Mouse (Mus musculus) neural tube, embryonic 10.5 days (tissue): ENCODE measurements around the gene Olfr645.

Experiments used
- DNase-seq: peaks from one replicate; pipeline ENCODE4 v3.0.0-alpha.2; 2017; ENCODE audit warnings: low spot score; ENCODE audit errors: extremely low spot score

Gene Olfr645

GRCm38 (mm10) chr7:104085365-104085764, at the start of gene Olfr645:
Gene Olfr645, minus strand, starts transcription at chr7:104085465.
- no peak for DNase-seq

- no peak for DNase-seq
Observed at GRCm38 (mm10) chr7:104129726-104130125, 44.5 kb upstream of the Olfr645 start, which contains the start of gene Ubqln5. Gene Ubqln5, minus strand, starts transcription at chr7:104129826.

- no peak for DNase-seq
Observed at GRCm38 (mm10) chr7:104104757-104104972, 19.4 kb upstream of the Olfr645 start, which contains the start of gene Olfr646. Gene Olfr646, plus strand, starts transcription at chr7:104104873.

GRCm38 (mm10) chr7:104103913-104104756, 18.9 kb upstream of the Olfr645 start:
- no peak for DNase-seq

GRCm38 (mm10) chr7:104071769-104072168, 13.5 kb downstream of the Olfr645 start, which contains the start of gene Olfr644:
Gene Olfr644, minus strand, starts transcription at chr7:104071869.
- no peak for DNase-seq

DNA sequence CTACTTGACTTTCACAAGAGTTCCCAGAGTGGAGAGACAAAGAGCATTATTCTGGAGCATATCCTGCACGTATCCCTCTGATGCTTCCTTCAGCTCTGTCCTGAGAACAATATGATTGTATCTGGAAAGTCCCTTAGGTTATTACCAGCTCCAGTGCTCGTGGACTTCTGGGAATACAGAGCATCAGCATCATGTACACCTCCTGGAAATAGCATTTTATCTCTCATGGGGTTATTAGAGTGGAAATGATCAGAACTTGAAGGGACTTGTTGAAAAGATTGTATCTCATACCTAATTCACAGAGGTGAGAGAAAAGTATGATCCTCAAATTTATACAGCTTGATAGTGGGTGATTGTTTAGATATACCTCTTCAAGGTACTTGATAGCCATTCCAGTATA, 23.9 kb downstream of the Olfr645 start, which contains the start of gene 4930516K23Rik:
Gene 4930516K23Rik (minus strand): TSS at position 101 of the 400 bp plus-strand sequence.
- no peak for DNase-seq

DNA sequence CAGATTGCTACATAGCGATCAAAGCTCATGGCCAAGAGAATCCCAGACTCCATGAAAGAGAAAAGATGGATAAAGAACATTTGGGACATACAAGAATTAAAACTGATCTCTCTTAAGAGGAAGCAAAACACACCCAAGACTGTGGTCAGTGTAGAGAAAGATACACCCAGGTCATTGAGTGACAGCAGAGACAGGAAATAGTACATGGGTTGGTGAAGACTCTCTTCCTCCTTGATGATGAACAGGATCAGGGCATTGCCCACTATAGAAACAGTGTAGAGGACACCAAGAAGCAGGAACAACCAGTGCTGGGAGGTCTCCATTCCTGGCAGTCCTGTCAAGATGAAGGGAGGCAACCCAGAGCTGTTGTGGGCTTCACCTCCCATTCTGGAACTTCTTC, 26.1 kb downstream of the Olfr645 start:
- DNase-seq, result no peak

GRCm38 (mm10) chr7:104052566-104052965, 32.7 kb downstream of the Olfr645 start, which contains the start of gene Olfr642:
Gene Olfr642, minus strand, starts transcription at chr7:104052666.
- DNase-seq, result no peak

DNA sequence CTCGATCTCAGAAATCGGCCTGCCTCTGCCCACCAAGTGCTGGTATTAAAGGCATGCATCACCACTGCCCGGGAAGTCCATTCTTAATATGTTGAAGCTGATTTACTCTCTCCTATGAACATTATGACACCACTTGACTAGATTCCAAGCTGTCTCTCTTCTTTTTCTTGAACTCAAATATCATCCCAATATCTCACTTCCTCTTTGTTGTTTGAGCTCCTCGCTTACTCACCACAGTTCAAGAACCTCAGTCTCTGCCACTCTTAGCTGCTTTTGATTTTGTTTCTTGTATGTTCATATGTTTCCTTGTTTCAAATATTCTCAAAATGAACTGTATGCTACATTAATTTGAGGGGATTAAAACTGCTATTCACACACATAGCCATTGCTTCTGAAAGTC, 34.5 kb downstream of the Olfr645 start:
- DNase-seq, result no peak

- DNase-seq, result no peak
Observed at GRCm38 (mm10) chr7:104035145-104035544, 50.1 kb downstream of the Olfr645 start, which contains the start of gene Olfr641. Gene Olfr641, plus strand, starts transcription at chr7:104035445.
